Mouse (Mus musculus) small intestine, adult 2 months (tissue): ENCODE data around the gene B430306N03Rik. TPM values are rescaled to one million over a fixed set of nuclear protein-coding genes. Genes with fewer than 3 reads are reported as not detected.

Source experiments
- H3K27ac ChIP-seq: fragments of 200-500 bp; 2 replicates; pipeline ENCODE4 v1.5.1; 2012; ENCODE audit warnings: low read depth, low read length, control low read depth, inconsistent platforms; ENCODE audit not compliant: insufficient read depth
- H3K27me3 ChIP-seq: fragments of 200-500 bp; 2 replicates; pipeline ENCODE4 v1.6.1; 2012; ENCODE audit warnings: mild to moderate bottlenecking, moderate library complexity, low read length, inconsistent platforms; ENCODE audit not compliant: control insufficient read depth, insufficient read depth
- H3K36me3 ChIP-seq: fragments of 200-500 bp; 2 replicates; pipeline ENCODE4 v1.6.1; 2012; ENCODE audit warnings: mild to moderate bottlenecking, low read length, control low read depth, inconsistent platforms; ENCODE audit not compliant: control insufficient read depth, insufficient read depth
- H3K4me1 ChIP-seq: fragments of 200-500 bp; 2 replicates; pipeline ENCODE4 v1.6.1; 2012; ENCODE audit warnings: low read length, inconsistent platforms, mixed read lengths; ENCODE audit not compliant: control insufficient read depth, insufficient read depth, insufficient read length
- H3K4me3 ChIP-seq: fragments of 200-500 bp; 2 replicates; pipeline ENCODE4 v1.5.1; 2012; ENCODE audit warnings: low read depth, mild to moderate bottlenecking, control low read depth, inconsistent platforms, low read length, moderate library complexity
- CTCF ChIP-seq: fragments of 200-500 bp; IDR thresholded peaks from 2 replicates; pipeline ENCODE4 v1.5.1; 2012; ENCODE audit warnings: low read depth, mild to moderate bottlenecking, control low read depth, inconsistent platforms, low read length, moderate library complexity, mixed read lengths; ENCODE audit not compliant: insufficient replicate concordance, insufficient read length; ENCODE audit errors: extremely low read depth
- POLR2A ChIP-seq: fragments of 200-500 bp; IDR thresholded peaks from 2 replicates; pipeline ENCODE4 v1.6.1; 2012; ENCODE audit warnings: low read depth, mild to moderate bottlenecking, control low read depth, inconsistent platforms, low read length, moderate library complexity
- WGBS: fragments of 180-500 bp; shearing (Covaris S2); methylation state at CpG from one replicate; pipeline ENCODE4 v1.1.7; 2018; 5-methylcytosine and 5-hydroxymethylcytosine counted together
- polyA plus RNA-seq: library from polyadenylated mRNA; depleted of rRNA; stranded (reverse); fragments of >200 nt; gene quantifications from 2 replicates; pipeline ENCODE4 v1.2.3, GENCODE M21; 2012

B430306N03Rik gene
- polyA plus RNA-seq, 1 experiment: 0.52 TPM

GRCm38 (mm10) chr17:48325638-48326037 lies 9.7 kb downstream of the B430306N03Rik start:
- Histone ChIP-seq H3K27me3 (no peaks in the 10 kb centered on the region), H3K4me3 (no peak overlapping the region), H3K36me3 (no peaks in the 10 kb centered on the region), H3K4me1 (0 out of 2 replicates have a peak, but pooled peaks cover 3% of the 10 kb centered on the region), H3K27ac (no peak overlapping the region)
- WGBS: 90% methylated on average over 11 of the region's 11 CpGs
- TF ChIP-seq POLR2A (no peak), CTCF (no peak)

GRCm38 (mm10) chr17:48326656-48327055 lies 10.7 kb downstream of the B430306N03Rik start:
- TF ChIP-seq POLR2A (no peak), CTCF (no peak)
- Histone ChIP-seq H3K4me3 (no peak overlapping the region), H3K27ac (no peak overlapping the region), H3K27me3 (no peaks in the 10 kb centered on the region), H3K4me1 (0 out of 2 replicates have a peak, but pooled peaks cover 3% of the 10 kb centered on the region), H3K36me3 (no peaks in the 10 kb centered on the region)
- WGBS: 79% methylated on average over 4 of the region's 4 CpGs

- Histone ChIP-seq H3K4me1 (no peaks in the 10 kb centered on the region), H3K36me3 (no peaks in the 10 kb centered on the region), H3K4me3 (no peak overlapping the region), H3K27me3 (no peaks in the 10 kb centered on the region), H3K27ac (no peak overlapping the region)
- 79% methylated on average over 2 of the region's 2 CpGs for WGBS
- no peak for TF ChIP-seq CTCF
- TF ChIP-seq POLR2A: no peak
Measured at GRCm38 (mm10) chr17:48332524-48332923, 16.6 kb downstream of the B430306N03Rik start.

GRCm38 (mm10) chr17:48334186-48334585 lies 18.2 kb downstream of the B430306N03Rik start:
- Histone ChIP-seq H3K4me1 (no peaks in the 10 kb centered on the region), H3K27ac (no peak overlapping the region), H3K36me3 (no peaks in the 10 kb centered on the region), H3K4me3 (no peak overlapping the region), H3K27me3 (no peaks in the 10 kb centered on the region)
- TF ChIP-seq POLR2A (no peak), CTCF (no peak)
- WGBS: 93% methylated on average over 4 of the region's 4 CpGs

- Histone ChIP-seq H3K36me3 (no peaks in the 10 kb centered on the region), H3K4me3 (no peak overlapping the region), H3K27me3 (no peaks in the 10 kb centered on the region), H3K4me1 (no peaks in the 10 kb centered on the region), H3K27ac (no peak overlapping the region)
- TF ChIP-seq CTCF (peak; percentile 91; the same call in 1 of the 2 replicates), POLR2A (no peak)
- 3% methylated on average over 6 of the region's 6 CpGs for WGBS
Measured at GRCm38 (mm10) chr17:48336857-48337256, 20.9 kb downstream of the B430306N03Rik start.

- TF ChIP-seq CTCF: no peak
- TF ChIP-seq POLR2A: no peak
- 82% methylated on average over 1 of the region's 1 CpGs for WGBS
- Histone ChIP-seq H3K4me3 (no peak overlapping the region), H3K27me3 (no peaks in the 10 kb centered on the region), H3K4me1 (no peaks in the 10 kb centered on the region), H3K27ac (no peak overlapping the region), H3K36me3 (no peaks in the 10 kb centered on the region)
Measured at GRCm38 (mm10) chr17:48340267-48340666, 24.3 kb downstream of the B430306N03Rik start.

GRCm38 (mm10) chr17:48341947-48342346 lies 26.0 kb downstream of the B430306N03Rik start:
- WGBS: 72% methylated on average over 3 of the region's 3 CpGs
- Histone ChIP-seq H3K4me1 (peaks cover 3% of the 10 kb centered on the region; the same call in 1 of the 2 replicates), H3K4me3 (no peak overlapping the region), H3K36me3 (no peaks in the 10 kb centered on the region), H3K27ac (no peak overlapping the region), H3K27me3 (no peaks in the 10 kb centered on the region)
- TF ChIP-seq CTCF (no peak), POLR2A (no peak)
